Mouse (Mus musculus): Measurements from ENCODE around the gene Cacna1h. TPM values are rescaled to one million over a fixed set of nuclear protein-coding genes. Genes with fewer than 3 reads are reported as not detected.

Gene Cacna1h
- total and polyA plus RNA-seq, 2 experiments from 2014 or later: 3.4 to 39.2 TPM

DNA sequence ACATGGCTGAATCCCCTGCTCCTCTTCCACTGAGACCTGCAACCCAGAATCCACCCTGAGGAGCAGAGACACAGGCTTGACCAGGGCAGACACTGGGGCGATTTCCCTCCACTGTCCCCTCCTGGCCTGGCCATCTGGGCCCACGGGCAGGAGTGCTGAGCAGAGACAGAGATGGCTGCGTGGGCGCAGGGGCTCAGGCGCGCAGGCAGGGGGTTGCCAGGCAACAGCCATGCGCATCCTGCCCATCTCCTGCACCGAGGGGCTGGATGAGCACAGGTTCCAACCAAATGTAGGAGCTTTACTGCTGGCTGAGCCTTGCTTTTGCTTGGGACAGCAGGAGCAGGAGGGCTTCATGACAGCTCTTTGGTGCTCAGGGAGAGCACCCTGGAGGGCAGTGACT, 23.0 kb upstream of the Cacna1h start:
- no peaks in the 10 kb centered on the region for H3K36me3 ChIP-seq (replicated peaks; ENCODE audit: control insufficient read depth, insufficient read depth, low read length)
- no peak overlapping the region for H3K27ac ChIP-seq (ENCODE audit: low read depth)
- H3K4me1 ChIP-seq (ENCODE audit: control insufficient read depth, insufficient read depth): no peaks in the 10 kb centered on the region
- H3K9ac ChIP-seq (replicated peaks; ENCODE audit: low read depth, low read length): no peak overlapping the region
- TF ChIP-seq EP300 (IDR thresholded peaks at IDR 0.05; ENCODE audit: low read depth): no peak
- TF ChIP-seq CTCF (IDR thresholded peaks at IDR 0.05; ENCODE audit: low read depth): no peak
- ATAC-seq (ENCODE audit: insufficient read depth, low read depth) (no peak), DNase-seq (ENCODE audit: low spot score) (no peak)
- 70% methylated on average over 8 of the region's 8 CpGs for WGBS
- no peaks in the 10 kb centered on the region for H3K27me3 ChIP-seq (ENCODE audit: control insufficient read depth, insufficient read depth, low read length)
- H3K9me3 ChIP-seq (replicated peaks; ENCODE audit: control insufficient read depth, low read length): no peaks in the 10 kb centered on the region
- H3K4me2 ChIP-seq (ENCODE audit: low read depth, low read length): no peak overlapping the region
- H3K4me3 ChIP-seq (ENCODE audit: low read depth, low read length): no peak overlapping the region

DNA sequence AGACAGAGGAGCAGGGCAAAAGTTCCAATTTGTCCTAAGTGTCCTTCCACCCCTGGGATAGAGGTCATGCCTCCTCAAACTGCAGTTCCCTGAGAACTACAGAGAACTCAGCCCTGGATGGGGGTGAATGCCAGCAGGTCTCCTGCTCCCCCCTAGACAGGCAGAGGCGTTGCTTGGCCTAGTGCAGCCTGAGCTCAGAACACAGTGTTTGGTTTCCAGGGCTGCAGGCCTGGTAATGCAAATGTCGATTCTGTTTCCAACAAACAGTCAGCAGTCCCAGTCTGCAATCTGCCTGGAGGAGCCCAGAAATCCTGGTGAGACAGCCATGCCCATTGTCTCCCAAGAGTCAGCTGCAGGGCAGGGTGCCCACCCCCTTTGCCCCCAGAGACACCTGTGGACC, 20.7 kb upstream of the Cacna1h start, which contains the start of gene Tekt4:
TSS of gene Tekt4 (plus strand) at position 344 of the 400 bp plus-strand sequence.
- no peak within 1 kb of the TSS for H3K4me3 ChIP-seq (ENCODE audit: low read depth, low read length)
- H3K4me1 ChIP-seq (ENCODE audit: control insufficient read depth, insufficient read depth): no peaks in the 10 kb centered on the region
- no peak within 1 kb of the TSS for H3K9ac ChIP-seq (replicated peaks; ENCODE audit: low read depth, low read length)
- H3K36me3 ChIP-seq (replicated peaks; ENCODE audit: control insufficient read depth, insufficient read depth, low read length): no peaks in the 10 kb centered on the region
- no peak within 1 kb of the TSS for H3K4me2 ChIP-seq (ENCODE audit: low read depth, low read length)
- no peaks in the 10 kb centered on the region for H3K9me3 ChIP-seq (replicated peaks; ENCODE audit: control insufficient read depth, low read length)
- 32% methylated on average over 2 of the region's 2 CpGs for WGBS
- no peak for ATAC-seq (ENCODE audit: insufficient read depth, low read depth)
- H3K27me3 ChIP-seq (ENCODE audit: control insufficient read depth, insufficient read depth, low read length): no peaks in the 10 kb centered on the region
- TF ChIP-seq CTCF (IDR thresholded peaks at IDR 0.05; ENCODE audit: low read depth) (no peak), EP300 (IDR thresholded peaks at IDR 0.05; ENCODE audit: low read depth) (no peak)
- DNase-seq (ENCODE audit: low spot score): no peak
- no peak within 1 kb of the TSS for H3K27ac ChIP-seq (ENCODE audit: low read depth)

DNA sequence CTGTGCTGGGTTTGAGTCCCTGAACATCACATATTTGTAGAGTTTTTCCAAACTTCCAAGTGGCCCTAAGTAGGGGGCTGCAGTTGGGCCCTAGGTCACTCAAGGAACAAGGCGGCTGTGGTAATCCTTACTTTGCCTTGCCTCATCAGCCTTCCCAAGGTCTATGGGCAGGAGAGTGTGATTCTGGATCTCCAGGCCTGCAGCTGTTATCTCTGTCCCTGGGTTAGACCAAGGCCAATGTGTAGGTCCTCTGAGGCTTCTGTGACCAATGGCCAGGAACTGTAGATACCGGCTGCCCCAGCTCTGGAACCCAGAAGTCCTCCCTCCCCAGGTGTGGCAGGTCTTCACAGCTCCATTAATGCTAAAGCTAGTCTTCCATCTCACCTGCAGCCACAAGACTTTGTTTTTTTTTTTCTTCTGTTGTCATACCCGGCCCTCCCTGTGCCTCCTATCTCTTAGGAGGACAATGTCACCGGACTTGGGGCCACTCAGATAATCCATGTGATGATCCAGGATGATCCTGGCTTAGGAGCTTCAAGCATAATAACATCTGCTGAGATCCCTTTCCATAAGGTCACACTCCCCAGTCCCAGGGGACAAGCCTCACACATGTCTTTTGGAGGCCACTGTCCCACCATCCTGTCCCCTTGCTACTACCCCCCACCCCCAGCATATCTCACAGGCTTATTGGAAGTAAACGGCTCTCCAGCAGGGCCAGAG, 18.8 kb upstream of the Cacna1h start:
- no peak for ATAC-seq (ENCODE audit: insufficient read depth, low read depth)
- H3K4me1 ChIP-seq (ENCODE audit: control insufficient read depth, insufficient read depth): no peaks in the 10 kb centered on the region
- TF ChIP-seq CTCF (IDR thresholded peaks at IDR 0.05; ENCODE audit: low read depth) (no peak), EP300 (IDR thresholded peaks at IDR 0.05; ENCODE audit: low read depth) (no peak)
- H3K36me3 ChIP-seq (replicated peaks; ENCODE audit: control insufficient read depth, insufficient read depth, low read length): no peaks in the 10 kb centered on the region
- 75% methylated on average over 5 of the region's 5 CpGs for WGBS
- no peak overlapping the region for H3K4me2 ChIP-seq (ENCODE audit: low read depth, low read length)
- no peak overlapping the region for H3K9ac ChIP-seq (replicated peaks; ENCODE audit: low read depth, low read length)
- H3K4me3 ChIP-seq (ENCODE audit: low read depth, low read length): no peak overlapping the region
- no peak overlapping the region for H3K27ac ChIP-seq (ENCODE audit: low read depth)
- no peak for DNase-seq (ENCODE audit: low spot score)
- no peaks in the 10 kb centered on the region for H3K9me3 ChIP-seq (replicated peaks; ENCODE audit: control insufficient read depth, low read length)
- 0 out of 2 replicates have a peak, but pooled peaks cover 2% of the 10 kb centered on the region for H3K27me3 ChIP-seq (ENCODE audit: control insufficient read depth, insufficient read depth, low read length)

DNA sequence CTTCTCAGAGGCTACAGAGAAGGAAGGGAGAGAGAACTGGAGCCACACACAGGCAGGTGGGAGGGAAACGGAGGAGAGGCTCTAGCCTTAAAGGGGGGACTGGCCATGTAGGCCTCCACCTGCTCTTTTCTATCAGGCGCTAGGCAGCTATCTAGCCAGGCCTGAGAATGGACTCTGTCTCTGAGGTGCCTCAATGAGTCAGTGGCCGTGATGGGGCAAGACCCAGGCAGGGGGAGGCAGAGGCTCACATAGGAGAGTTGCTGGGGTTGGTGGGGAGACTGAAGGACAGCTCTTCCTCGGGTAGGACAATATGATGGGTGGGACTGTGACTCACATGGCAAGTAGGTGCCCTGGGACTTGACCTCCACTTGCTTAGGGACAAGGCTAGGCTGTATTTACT, 16.7 kb upstream of the Cacna1h start:
- Histone ChIP-seq H3K9ac (replicated peaks; ENCODE audit: low read depth, low read length) (no peak overlapping the region), H3K36me3 (replicated peaks; ENCODE audit: control insufficient read depth, insufficient read depth, low read length) (no peaks in the 10 kb centered on the region), H3K4me1 (ENCODE audit: control insufficient read depth, insufficient read depth) (no peaks in the 10 kb centered on the region), H3K27ac (ENCODE audit: low read depth) (no peak overlapping the region), H3K4me2 (ENCODE audit: low read depth, low read length) (no peak overlapping the region), H3K4me3 (ENCODE audit: low read depth, low read length) (no peak overlapping the region), H3K9me3 (replicated peaks; ENCODE audit: control insufficient read depth, low read length) (no peaks in the 10 kb centered on the region), H3K27me3 (ENCODE audit: control insufficient read depth, insufficient read depth, low read length) (0 out of 2 replicates have a peak, but pooled peaks cover 8% of the 10 kb centered on the region)
- no peak for ATAC-seq (ENCODE audit: insufficient read depth, low read depth)
- no peak for DNase-seq (ENCODE audit: low spot score)
- 62% methylated on average over 4 of the region's 4 CpGs for WGBS
- TF ChIP-seq CTCF (IDR thresholded peaks at IDR 0.05; ENCODE audit: low read depth) (no peak), EP300 (IDR thresholded peaks at IDR 0.05; ENCODE audit: low read depth) (no peak)

- TF ChIP-seq CTCF (IDR thresholded peaks at IDR 0.05; ENCODE audit: low read depth) (no peak), EP300 (IDR thresholded peaks at IDR 0.05; ENCODE audit: low read depth) (no peak)
- no peaks in the 10 kb centered on the region for H3K9me3 ChIP-seq (replicated peaks; ENCODE audit: control insufficient read depth, low read length)
- H3K4me1 ChIP-seq (ENCODE audit: control insufficient read depth, insufficient read depth): no peaks in the 10 kb centered on the region
- no peak overlapping the region for H3K4me3 ChIP-seq (ENCODE audit: low read depth, low read length)
- H3K27ac ChIP-seq (ENCODE audit: low read depth): no peak overlapping the region
- 68% methylated on average over 12 of the region's 12 CpGs for WGBS
- no peak overlapping the region for H3K4me2 ChIP-seq (ENCODE audit: low read depth, low read length)
- ATAC-seq (ENCODE audit: insufficient read depth, low read depth): no peak
- no peak overlapping the region for H3K9ac ChIP-seq (replicated peaks; ENCODE audit: low read depth, low read length)
- H3K27me3 ChIP-seq (ENCODE audit: control insufficient read depth, insufficient read depth, low read length): 0 out of 2 replicates have a peak, but pooled peaks cover 8% of the 10 kb centered on the region
- H3K36me3 ChIP-seq (replicated peaks; ENCODE audit: control insufficient read depth, insufficient read depth, low read length): no peaks in the 10 kb centered on the region
- no peak for DNase-seq (ENCODE audit: low spot score)
These were observed 14.3 kb upstream of the Cacna1h start for GRCm38 (mm10) chr17:25447865-25448264.

- WGBS: 75% methylated on average over 3 of the region's 3 CpGs
- ATAC-seq (ENCODE audit: insufficient read depth, low read depth) (no peak), DNase-seq (ENCODE audit: low spot score) (no peak)
- H3K27ac ChIP-seq (ENCODE audit: low read depth): no peak overlapping the region
- no peak overlapping the region for H3K4me3 ChIP-seq (ENCODE audit: low read depth, low read length)
- no peak for TF ChIP-seq CTCF (IDR thresholded peaks at IDR 0.05; ENCODE audit: low read depth)
- no peak for TF ChIP-seq EP300 (IDR thresholded peaks at IDR 0.05; ENCODE audit: low read depth)
- no peak overlapping the region for H3K9ac ChIP-seq (replicated peaks; ENCODE audit: low read depth, low read length)
- 0 out of 2 replicates have a peak, but pooled peaks cover 8% of the 10 kb centered on the region for H3K27me3 ChIP-seq (ENCODE audit: control insufficient read depth, insufficient read depth, low read length)
- H3K4me2 ChIP-seq (ENCODE audit: low read depth, low read length): no peak overlapping the region
- H3K36me3 ChIP-seq (replicated peaks; ENCODE audit: control insufficient read depth, insufficient read depth, low read length): no peaks in the 10 kb centered on the region
- no peaks in the 10 kb centered on the region for H3K9me3 ChIP-seq (replicated peaks; ENCODE audit: control insufficient read depth, low read length)
- no peaks in the 10 kb centered on the region for H3K4me1 ChIP-seq (ENCODE audit: control insufficient read depth, insufficient read depth)
These were observed 12.3 kb upstream of the Cacna1h start for GRCm38 (mm10) chr17:25445841-25446240.
